Mouse (Mus musculus) ES-E14 (cell line): ENCODE data around the gene Madd. TPM values are rescaled to one million over a fixed set of nuclear protein-coding genes. Genes with fewer than 3 reads are reported as not detected.

ENCODE experiments used
- DNase-seq: peaks from one replicate; pipeline ENCODE4 v3.0.0-alpha.2; 2013; ENCODE audit warnings: low read depth, low spot score
- H3K27ac ChIP-seq: 2 replicates; pipeline ENCODE4 v1.5.1; 2012; ENCODE audit warnings: low read depth, mild to moderate bottlenecking, low read length, moderate library complexity, mixed read lengths; ENCODE audit not compliant: poor library complexity, insufficient read depth, severe bottlenecking
- H3K36me3 ChIP-seq: 2 replicates; pipeline ENCODE4 v1.6.1; 2012; ENCODE audit warnings: mild to moderate bottlenecking, low read length, moderate library complexity, mixed read lengths; ENCODE audit not compliant: control insufficient read depth, poor library complexity, insufficient read depth, severe bottlenecking
- H3K4me1 ChIP-seq, 2 experiments: fragments of 150-350 bp in 1 of 2; sonication (generic) in 1 of 2; 2 replicates each; pipeline ENCODE4 v1.6.1; 2012; ENCODE audit warnings: low read length in 2 of 2, mild to moderate bottlenecking in 1 of 2, mixed read lengths in 1 of 2; ENCODE audit not compliant: control insufficient read depth in 2 of 2, insufficient read depth in 2 of 2, poor library complexity in 1 of 2
- H3K4me3 ChIP-seq, 2 experiments: fragments of 150-350 bp in 1 of 2; sonication (generic) in 1 of 2; 2 replicates each; pipeline ENCODE4 v1.5.1; 2012; ENCODE audit warnings: low read length in 2 of 2, low read depth in 1 of 2, mild to moderate bottlenecking in 1 of 2, mixed read lengths in 1 of 2; ENCODE audit not compliant: insufficient read depth in 1 of 2, poor library complexity in 1 of 2, severe bottlenecking in 1 of 2
- H3K9ac ChIP-seq: 2 replicates; pipeline ENCODE4 v1.6.1; 2012; ENCODE audit warnings: low read depth, mild to moderate bottlenecking, low read length, mixed read lengths; ENCODE audit not compliant: poor library complexity, insufficient read depth, severe bottlenecking
- H3K9me3 ChIP-seq: fragments of 150-350 bp; sonication (generic); 2 replicates; pipeline ENCODE4 v1.6.1; 2012; ENCODE audit warnings: low read depth, mild to moderate bottlenecking, low read length; ENCODE audit not compliant: control insufficient read depth, insufficient read depth
- CHD2 ChIP-seq: IDR thresholded peaks from 2 replicates; pipeline ENCODE4 v1.6.1; 2014; ENCODE audit warnings: mild to moderate bottlenecking, low read depth, low read length, inconsistent platforms
- HCFC1 ChIP-seq: IDR thresholded peaks from 2 replicates; pipeline ENCODE4 v1.6.1; 2012; ENCODE audit warnings: low read length, inconsistent platforms, borderline replicate concordance; ENCODE audit not compliant: insufficient read depth
- MAFK ChIP-seq: IDR thresholded peaks from 2 replicates; pipeline ENCODE4 v1.6.1; 2014; ENCODE audit warnings: mild to moderate bottlenecking, low read depth, low read length, inconsistent platforms; ENCODE audit not compliant: insufficient read depth
- ZC3H11A ChIP-seq: IDR thresholded peaks from 2 replicates; pipeline ENCODE4 v1.6.1; 2012; ENCODE audit warnings: low read depth, mild to moderate bottlenecking, inconsistent platforms, low read length, borderline replicate concordance
- ZNF384 ChIP-seq: IDR thresholded peaks from 2 replicates; pipeline ENCODE4 v1.6.1; 2012; ENCODE audit warnings: low read depth, low read length, inconsistent platforms
- in situ Hi-C, 2 experiments: fragments of 600-800 bp; cut with MboI; formaldehyde crosslinking; loops; one replicate each; pipeline ENCODE4 v1.15.1; 2025; ENCODE audit warnings: low sequenced_read_pairs in 2 of 2, inconsistent platforms in 1 of 2; ENCODE audit not compliant: unreplicated experiment in 2 of 2
- total RNA-seq: library from RNA; depleted of rRNA; stranded (reverse); fragments of 300-350 nt; gene quantifications from 2 replicates; pipeline ENCODE4 v1.2.3, GENCODE M21; 2012

Gene Madd
- total RNA-seq, 1 experiment: 6.7 TPM

GRCm38 (mm10) chr2:91120261-91120671, 63.4 kb downstream of the Madd start:
- in situ Hi-C loops: loop anchor here in 1 of 2 experiments (25.0 kb wide), 1 partner anchor 367 kb away; no protein-coding TSS in a partner anchor
- H3K36me3 ChIP-seq: no peaks in the 10 kb centered on the region
- TF ChIP-seq ZC3H11A (no peak), MAFK (no peak), CHD2 (no peak)
- no peak overlapping the region for H3K9ac ChIP-seq
- H3K4me1 ChIP-seq: peaks cover 0 to 5% of the 10 kb centered on the region in 2 experiments; a peak in 1 of 4 replicates
- H3K4me3 ChIP-seq: no peak overlapping the region
- no peaks in the 10 kb centered on the region for H3K9me3 ChIP-seq
- DNase-seq: no peak
- H3K27ac ChIP-seq: no peak overlapping the region

DNA sequence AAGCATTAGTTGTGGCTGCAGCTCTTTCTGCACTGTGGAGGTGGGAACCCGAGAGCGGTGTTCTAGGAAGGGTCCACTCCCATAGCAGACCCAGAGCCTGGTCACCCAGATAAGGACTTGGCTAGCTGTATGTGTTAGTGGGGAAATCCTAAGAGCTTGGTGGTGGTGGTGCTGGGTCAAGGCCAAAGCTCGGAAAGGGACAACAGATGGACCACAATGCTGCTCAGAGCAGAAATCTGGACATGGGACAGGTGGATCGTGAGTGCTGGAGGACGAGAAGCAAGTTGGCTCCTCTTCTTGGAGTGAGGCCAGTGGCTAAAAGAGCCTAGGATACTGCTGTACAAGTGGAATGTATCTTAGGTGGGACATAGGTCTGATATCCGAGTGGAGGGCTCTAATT, 64.1 kb downstream of the Madd start:
- H3K36me3 ChIP-seq: no peaks in the 10 kb centered on the region

GRCm38 (mm10) chr2:91119061-91119460, 64.6 kb downstream of the Madd start:
- Histone ChIP-seq H3K4me3 (no peak overlapping the region; a peak in 1 of 4 replicates), H3K4me1 (peaks cover 0 to 5% of the 10 kb centered on the region in 2 experiments; a peak in 1 of 4 replicates), H3K9me3 (no peaks in the 10 kb centered on the region), H3K9ac (no peak overlapping the region), H3K36me3 (no peaks in the 10 kb centered on the region), H3K27ac (no peak overlapping the region)
- TF ChIP-seq CHD2 (no peak), MAFK (no peak), HCFC1 (no peak)
- in situ Hi-C loops: loop anchor here in 1 of 2 experiments (10.0 to 25.0 kb wide), 2 partner anchors 116 to 368 kb away; partner anchors contain the start of gene Ddb2
- no peak for DNase-seq

More for the DNA sequence above, 64.1 kb downstream of the Madd start:
- Histone ChIP-seq H3K4me1 (peaks cover 0 to 5% of the 10 kb centered on the region in 2 experiments; a peak in 1 of 4 replicates), H3K9ac (no peak overlapping the region), H3K27ac (no peak overlapping the region), H3K4me3 (no peak overlapping the region), H3K9me3 (no peaks in the 10 kb centered on the region)
- in situ Hi-C loops: loop anchor here in 1 of 2 experiments (10.0 to 25.0 kb wide), 2 partner anchors 115 to 368 kb away; partner anchors contain the start of gene Ddb2
- no peak for DNase-seq
- no peak for TF ChIP-seq ZC3H11A
- no peak for TF ChIP-seq CHD2
- no peak for TF ChIP-seq MAFK
- TF ChIP-seq HCFC1: no peak
- no peak for TF ChIP-seq ZNF384

DNA sequence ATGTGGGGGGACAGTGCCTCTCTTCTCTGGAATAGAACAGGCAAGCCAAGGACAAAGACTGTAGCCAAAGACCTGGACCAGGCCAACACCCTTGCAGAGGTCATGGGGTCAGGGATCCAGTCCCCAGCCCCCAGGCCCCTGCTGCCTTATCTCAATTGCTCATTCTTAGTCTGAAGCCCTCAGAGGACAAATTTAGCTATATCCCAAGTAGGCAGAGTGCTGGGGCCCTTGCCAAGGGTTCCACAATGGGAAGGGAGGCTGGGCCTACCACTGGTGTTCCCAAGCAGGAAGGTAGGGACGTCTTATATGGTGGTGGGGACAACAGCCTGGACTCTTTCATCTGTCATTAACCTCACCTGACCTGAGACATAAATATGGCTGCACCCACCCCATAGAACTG, 65.0 kb downstream of the Madd start:
- TF ChIP-seq ZC3H11A: no peak
- no peak for TF ChIP-seq MAFK
- no peak for TF ChIP-seq CHD2
- H3K4me1 ChIP-seq: peaks cover 0 to 4% of the 10 kb centered on the region in 2 experiments; a peak in 1 of 4 replicates
- no peak overlapping the region for H3K27ac ChIP-seq
- H3K4me3 ChIP-seq: no peak overlapping the region
- no peaks in the 10 kb centered on the region for H3K9me3 ChIP-seq
- H3K36me3 ChIP-seq: no peaks in the 10 kb centered on the region
- no peak for DNase-seq
- in situ Hi-C loops: loop anchor here in 1 of 2 experiments (10.0 to 25.0 kb wide), 2 partner anchors 116 to 369 kb away; partner anchors contain the start of gene Ddb2
- no peak overlapping the region for H3K9ac ChIP-seq
